Mouse (Mus musculus) hindbrain, embryonic 15.5 days (tissue): Measurements from ENCODE around the gene Vwa5b2. TPM values are rescaled to one million over a fixed set of nuclear protein-coding genes. Genes with fewer than 3 reads are reported as not detected.
A peak's percentile ranks its signal among the peaks of the same experiment; 100 is the strongest.

Experiments
- ATAC-seq: fragments of 200-750 bp; cut with Nextera tagmentation; 2 replicates; pipeline ENCODE4 v1.8.0; 2017; ENCODE audit warnings: low read depth, moderate number of reproducible peaks, moderate TSS enrichment; ENCODE audit not compliant: low FRiP score
- H3K27ac ChIP-seq: fragments of 300-500 bp; sonication (generic); replicated peaks from 2 replicates; pipeline ENCODE4 v1.5.1; 2015; ENCODE audit warnings: mild to moderate bottlenecking, inconsistent platforms
- H3K27me3 ChIP-seq: fragments of 300-500 bp; sonication (generic); 2 replicates; pipeline ENCODE4 v1.6.1; 2015; ENCODE audit warnings: control low read depth, inconsistent platforms
- H3K36me3 ChIP-seq: fragments of 300-500 bp; sonication (generic); 2 replicates; pipeline ENCODE4 v1.6.1; 2015; ENCODE audit warnings: control low read depth, inconsistent platforms
- H3K4me1 ChIP-seq: fragments of 300-500 bp; sonication (generic); replicated peaks from 2 replicates; pipeline ENCODE4 v1.6.1; 2015; ENCODE audit warnings: control low read depth, inconsistent platforms
- H3K4me2 ChIP-seq: fragments of 300-500 bp; sonication (generic); 2 replicates; pipeline ENCODE4 v1.6.1; 2015; ENCODE audit warnings: moderate library complexity, mild to moderate bottlenecking, inconsistent platforms
- H3K4me3 ChIP-seq: fragments of 300-500 bp; sonication (generic); 2 replicates; pipeline ENCODE4 v1.5.1; 2015; ENCODE audit warnings: mild to moderate bottlenecking, inconsistent platforms
- H3K9ac ChIP-seq: fragments of 300-500 bp; sonication (generic); 2 replicates; pipeline ENCODE4 v1.6.1; 2015; ENCODE audit warnings: inconsistent platforms
- H3K9me3 ChIP-seq: fragments of 300-500 bp; sonication (generic); 2 replicates; pipeline ENCODE4 v1.6.1; 2016; ENCODE audit warnings: control low read depth, inconsistent platforms
- WGBS: fragments of 180-500 bp; shearing (Covaris S2); methylation state at CpG from one replicate; pipeline ENCODE4 v1.1.7; 2015; 5-methylcytosine and 5-hydroxymethylcytosine counted together
- polyA plus RNA-seq: library from polyadenylated mRNA; unstranded; fragments of >200 nt; fragmentation: Nextera tagmentation; extraction: Ambion mirVana; gene quantifications from 2 replicates; pipeline ENCODE4 v1.2.1, GENCODE M21; 2015

Gene Vwa5b2
- polyA plus RNA-seq, 1 experiment from 2014 or later: 33.4 TPM

GRCm38 (mm10) chr16:20619541-20620398 lies 30.5 kb downstream of the Vwa5b2 start:
- peak; percentile 24 for ATAC-seq

GRCm38 (mm10) chr16:20620399-20620735 lies 31.1 kb downstream of the Vwa5b2 start:
- 2% methylated on average over 9 of the region's 9 CpGs for WGBS
- Histone ChIP-seq H3K4me2 (peak overlapping the region; percentile 94), H3K9me3 (no peaks in the 10 kb centered on the region), H3K4me3 (peak overlapping the region; percentile 77), H3K27ac (peak overlapping the region; percentile 93), H3K4me1 (peaks cover 31% of the 10 kb centered on the region), H3K36me3 (0 out of 2 replicates have a peak, but pooled peaks cover 11% of the 10 kb centered on the region), H3K9ac (peak overlapping the region; percentile 89), H3K27me3 (no peaks in the 10 kb centered on the region)
- ATAC-seq: peak; percentile 11

More at GRCm38 (mm10) chr16:20619541-20620398, 30.5 kb downstream of the Vwa5b2 start:
- Histone ChIP-seq H3K27me3 (no peaks in the 10 kb centered on the region), H3K27ac (peak overlapping the region; percentile 93), H3K4me2 (peak overlapping the region; percentile 94), H3K36me3 (0 out of 2 replicates have a peak, but pooled peaks cover 11% of the 10 kb centered on the region), H3K9me3 (no peaks in the 10 kb centered on the region), H3K9ac (peak overlapping the region; percentile 89), H3K4me1 (peaks cover 31% of the 10 kb centered on the region), H3K4me3 (peak overlapping the region; percentile 77)
- WGBS: under 1% methylated on average over 80 of the region's 83 CpGs

GRCm38 (mm10) chr16:20620751-20621190 lies 31.5 kb downstream of the Vwa5b2 start:
- peak overlapping the region; percentile 93 for H3K27ac ChIP-seq
- peak overlapping the region; percentile 94 for H3K4me2 ChIP-seq
- no peaks in the 10 kb centered on the region for H3K27me3 ChIP-seq
- H3K9ac ChIP-seq: peak overlapping the region; percentile 89
- peak overlapping the region; percentile 77 for H3K4me3 ChIP-seq
- 0 out of 2 replicates have a peak, but pooled peaks cover 11% of the 10 kb centered on the region for H3K36me3 ChIP-seq
- under 1% methylated on average over 32 of the region's 32 CpGs for WGBS
- ATAC-seq: peak; percentile 4; the same call in 1 of the 2 replicates
- H3K9me3 ChIP-seq: no peaks in the 10 kb centered on the region
- peaks cover 31% of the 10 kb centered on the region for H3K4me1 ChIP-seq

- Histone ChIP-seq H3K9ac (peak within 1 kb of the TSS; percentile 89), H3K4me3 (peak within 1 kb of the TSS; percentile 77), H3K4me1 (peaks cover 31% of the 10 kb centered on the region), H3K9me3 (no peaks in the 10 kb centered on the region), H3K27ac (peak within 1 kb of the TSS; percentile 93), H3K4me2 (peak within 1 kb of the TSS; percentile 94), H3K27me3 (no peaks in the 10 kb centered on the region), H3K36me3 (0 out of 2 replicates have a peak, but pooled peaks cover 11% of the 10 kb centered on the region)
- WGBS: under 1% methylated on average over 85 of the region's 92 CpGs
- peak; percentile 65 for ATAC-seq
Observed at GRCm38 (mm10) chr16:20621191-20621990, 32.1 kb downstream of the Vwa5b2 start, which contains the start of gene Camk2n2. TSS of gene Camk2n2 (minus strand) at chr16:20621287.

GRCm38 (mm10) chr16:20621991-20622685 lies 32.9 kb downstream of the Vwa5b2 start:
- no peaks in the 10 kb centered on the region for H3K27me3 ChIP-seq
- peak; percentile 76 for ATAC-seq
- peaks cover 31% of the 10 kb centered on the region for H3K4me1 ChIP-seq
- H3K27ac ChIP-seq: peak overlapping the region; percentile 93
- H3K9ac ChIP-seq: peak overlapping the region; percentile 89
- H3K4me3 ChIP-seq: peak overlapping the region; percentile 77
- H3K4me2 ChIP-seq: peak overlapping the region; percentile 94
- under 1% methylated on average over 36 of the region's 37 CpGs for WGBS
- H3K9me3 ChIP-seq: no peaks in the 10 kb centered on the region
- 0 out of 2 replicates have a peak, but pooled peaks cover 8% of the 10 kb centered on the region for H3K36me3 ChIP-seq

- Histone ChIP-seq H3K4me2 (peak overlapping the region; percentile 94), H3K27me3 (no peaks in the 10 kb centered on the region), H3K9ac (no peak overlapping the region), H3K9me3 (no peaks in the 10 kb centered on the region), H3K36me3 (no peaks in the 10 kb centered on the region), H3K4me1 (peaks cover 30% of the 10 kb centered on the region), H3K27ac (peak overlapping the region; percentile 93), H3K4me3 (no peak overlapping the region)
- ATAC-seq: no peak
- WGBS: 40% methylated on average over 2 of the region's 2 CpGs
Observed at GRCm38 (mm10) chr16:20623211-20623610, 33.9 kb downstream of the Vwa5b2 start.

- no peak; the same call in 1 of the 2 replicates for ATAC-seq
- WGBS: 50% methylated on average over 11 of the region's 11 CpGs
- no peak overlapping the region for H3K9ac ChIP-seq
- peak overlapping the region; percentile 94 for H3K4me2 ChIP-seq
- peak overlapping the region; percentile 74 for H3K4me3 ChIP-seq
- H3K27me3 ChIP-seq: no peaks in the 10 kb centered on the region
- H3K27ac ChIP-seq: peak overlapping the region; percentile 76
- peaks cover 1% of the 10 kb centered on the region for H3K36me3 ChIP-seq
- peaks cover 29% of the 10 kb centered on the region for H3K4me1 ChIP-seq
- no peaks in the 10 kb centered on the region for H3K9me3 ChIP-seq
Observed at GRCm38 (mm10) chr16:20628871-20629391, 39.7 kb downstream of the Vwa5b2 start.

GRCm38 (mm10) chr16:20629731-20630634 lies 40.7 kb downstream of the Vwa5b2 start, which contains the start of gene Ece2:
TSS of gene Ece2 (plus strand) at chr16:20629828.
- ATAC-seq: peak; percentile 57

GRCm38 (mm10) chr16:20637410-20637809 lies 48.1 kb downstream of the Vwa5b2 start:
- H3K36me3 ChIP-seq: peaks cover 4% of the 10 kb centered on the region
- H3K4me2 ChIP-seq: no peak overlapping the region
- no peak for ATAC-seq
- no peak overlapping the region for H3K9ac ChIP-seq
- no peaks in the 10 kb centered on the region for H3K27me3 ChIP-seq
- H3K4me3 ChIP-seq: no peak overlapping the region
- H3K27ac ChIP-seq: 0 out of 2 replicates have a peak overlapping the region, but pooled peaks have one; percentile 41
- H3K4me1 ChIP-seq: peaks cover 8% of the 10 kb centered on the region
- 82% methylated on average over 8 of the region's 8 CpGs for WGBS
- no peaks in the 10 kb centered on the region for H3K9me3 ChIP-seq

More at GRCm38 (mm10) chr16:20629731-20630634, 40.7 kb downstream of the Vwa5b2 start, which contains the start of gene Ece2:
- Histone ChIP-seq H3K4me1 (peaks cover 29% of the 10 kb centered on the region), H3K9ac (peak within 1 kb of the TSS; percentile 86), H3K4me3 (peak within 1 kb of the TSS; percentile 74), H3K9me3 (no peaks in the 10 kb centered on the region), H3K27ac (peak within 1 kb of the TSS; percentile 76), H3K36me3 (peaks cover 4% of the 10 kb centered on the region), H3K27me3 (no peaks in the 10 kb centered on the region), H3K4me2 (peak within 1 kb of the TSS; percentile 94)
- 6% methylated on average over 41 of the region's 54 CpGs for WGBS

- no peak overlapping the region for H3K4me2 ChIP-seq
- WGBS: 53% methylated on average over 8 of the region's 8 CpGs
Observed at GRCm38 (mm10) chr16:20638367-20638766, 49.1 kb downstream of the Vwa5b2 start.

More at GRCm38 (mm10) chr16:20638367-20638766, 49.1 kb downstream of the Vwa5b2 start:
- Histone ChIP-seq H3K36me3 (peaks cover 8% of the 10 kb centered on the region), H3K4me3 (no peak overlapping the region), H3K9ac (no peak overlapping the region), H3K27ac (peak overlapping the region; percentile 41; the same call in 1 of the 2 replicates), H3K27me3 (no peaks in the 10 kb centered on the region), H3K9me3 (no peaks in the 10 kb centered on the region), H3K4me1 (peaks cover 8% of the 10 kb centered on the region)
- peak; percentile 61; the same call in 1 of the 2 replicates for ATAC-seq
